Mouse (Mus musculus): ENCODE data around the gene Cpne6. TPM values are rescaled to one million over a fixed set of nuclear protein-coding genes. Genes with fewer than 3 reads are reported as not detected.

The Cpne6 gene
- total and polyA plus RNA-seq, 2 experiments from 2014 or later, result 12.3 to 14.7 TPM

DNA sequence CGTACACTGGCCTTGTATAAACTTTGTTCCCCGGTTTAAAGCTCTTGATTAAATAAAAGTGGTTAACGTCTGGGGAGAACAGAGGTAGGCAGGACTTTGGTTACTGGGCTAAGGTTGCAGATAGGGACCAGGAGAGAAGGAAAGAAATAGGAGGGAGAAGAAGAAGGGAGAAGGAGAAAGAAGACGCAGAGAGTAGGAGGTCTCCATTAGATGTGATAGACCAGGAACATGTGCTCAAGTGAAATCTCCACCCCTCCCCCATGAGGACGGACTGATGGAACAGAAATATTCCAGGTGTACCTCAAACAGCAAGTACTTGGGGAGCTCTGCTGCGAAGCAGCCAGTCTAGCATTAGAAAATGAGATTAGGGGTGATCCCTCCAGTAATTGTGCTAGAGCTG, 40.4 kb upstream of the Cpne6 start:
- H3K27me3 ChIP-seq (ENCODE audit: insufficient read depth, low read length), result no peaks in the 10 kb centered on the region
- H3K9ac ChIP-seq (replicated peaks; ENCODE audit: low read length, poor library complexity, severe bottlenecking), result no peak overlapping the region
- H3K9me3 ChIP-seq (ENCODE audit: low read length), result no peaks in the 10 kb centered on the region
- 86% methylated on average over 6 of the region's 6 CpGs for WGBS
- H3K27ac ChIP-seq (ENCODE audit: low read depth, low read length), result no peak overlapping the region
- no peaks in the 10 kb centered on the region for H3K4me1 ChIP-seq (ENCODE audit: insufficient read depth, low read length)
- H3K36me3 ChIP-seq (ENCODE audit: insufficient read depth, low read length), result no peaks in the 10 kb centered on the region
- no peak overlapping the region for H3K4me3 ChIP-seq (ENCODE audit: low read depth, low read length)
- no peak for DNase-seq (ENCODE audit: low spot score)
- no peak for ATAC-seq (ENCODE audit: low FRiP score)
- no peak overlapping the region for H3K4me2 ChIP-seq (ENCODE audit: low read depth, low read length, poor library complexity, severe bottlenecking)
- TF ChIP-seq CTCF (IDR thresholded peaks at IDR 0.05), result no peak

DNA sequence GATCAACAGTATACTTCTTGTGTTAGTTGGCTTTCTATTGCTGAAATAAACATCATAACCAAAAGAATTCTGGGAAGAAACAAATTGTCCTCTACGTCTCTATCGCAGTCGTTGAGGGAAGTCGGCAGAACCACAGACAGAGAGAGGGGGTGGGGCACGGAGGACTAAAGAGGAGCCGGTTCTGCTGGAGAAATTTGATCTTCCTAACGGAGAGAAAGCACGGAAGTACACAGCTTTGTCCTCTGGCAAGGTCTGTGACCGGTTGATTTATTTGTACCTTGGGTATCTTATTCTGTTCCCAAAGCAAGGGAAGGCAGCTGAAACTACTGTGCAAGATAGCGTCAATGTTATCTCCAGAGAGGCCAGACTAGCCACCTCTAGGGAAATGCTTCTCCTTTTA, 39.4 kb upstream of the Cpne6 start:
- TF ChIP-seq CTCF (IDR thresholded peaks at IDR 0.05), result no peak
- ATAC-seq (ENCODE audit: low FRiP score), result no peak
- no peak overlapping the region for H3K4me2 ChIP-seq (ENCODE audit: low read depth, low read length, poor library complexity, severe bottlenecking)
- no peak overlapping the region for H3K27ac ChIP-seq (ENCODE audit: low read depth, low read length)
- WGBS, result 12% methylated on average over 10 of the region's 10 CpGs
- H3K36me3 ChIP-seq (ENCODE audit: insufficient read depth, low read length), result no peaks in the 10 kb centered on the region
- H3K4me1 ChIP-seq (ENCODE audit: insufficient read depth, low read length), result no peaks in the 10 kb centered on the region
- DNase-seq (ENCODE audit: low spot score), result no peak
- H3K27me3 ChIP-seq (ENCODE audit: insufficient read depth, low read length), result no peaks in the 10 kb centered on the region
- H3K9me3 ChIP-seq (ENCODE audit: low read length), result no peaks in the 10 kb centered on the region
- H3K9ac ChIP-seq (replicated peaks; ENCODE audit: low read length, poor library complexity, severe bottlenecking), result peak overlapping the region; percentile 8; the same call in 1 of the 2 replicates
- no peak overlapping the region for H3K4me3 ChIP-seq (ENCODE audit: low read depth, low read length)

DNA sequence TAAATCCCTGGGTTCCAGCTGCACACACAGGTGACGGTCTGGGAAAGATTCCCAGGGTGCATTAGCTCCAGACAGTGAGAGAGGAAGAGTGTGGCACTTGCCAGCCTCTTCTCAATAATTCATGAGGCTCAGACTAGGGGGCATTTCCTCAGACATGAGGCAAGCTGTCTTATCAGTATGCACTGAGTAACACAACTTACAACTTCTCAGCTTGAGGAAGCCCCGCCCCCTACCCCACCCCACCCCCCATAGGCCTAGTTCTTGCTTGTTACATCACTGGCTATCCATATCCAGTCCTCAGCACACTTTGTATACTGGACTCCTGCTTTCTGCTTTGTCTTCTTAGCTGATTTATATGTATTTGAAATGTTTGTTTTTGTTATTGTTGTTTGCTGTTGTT, 34.6 kb upstream of the Cpne6 start:
- no peak for ATAC-seq (ENCODE audit: low FRiP score)
- 64% methylated on average over 2 of the region's 2 CpGs for WGBS
- Histone ChIP-seq H3K4me3 (ENCODE audit: low read depth, low read length) (no peak overlapping the region), H3K9ac (replicated peaks; ENCODE audit: low read length, poor library complexity, severe bottlenecking) (no peak overlapping the region), H3K4me2 (ENCODE audit: low read depth, low read length, poor library complexity, severe bottlenecking) (no peak overlapping the region), H3K27ac (ENCODE audit: low read depth, low read length) (no peak overlapping the region), H3K27me3 (ENCODE audit: insufficient read depth, low read length) (no peaks in the 10 kb centered on the region), H3K36me3 (ENCODE audit: insufficient read depth, low read length) (no peaks in the 10 kb centered on the region), H3K4me1 (ENCODE audit: insufficient read depth, low read length) (no peaks in the 10 kb centered on the region; the same call in 1 of the 2 replicates), H3K9me3 (ENCODE audit: low read length) (no peaks in the 10 kb centered on the region)
- DNase-seq (ENCODE audit: low spot score), result no peak
- TF ChIP-seq CTCF (IDR thresholded peaks at IDR 0.05), result no peak

DNA sequence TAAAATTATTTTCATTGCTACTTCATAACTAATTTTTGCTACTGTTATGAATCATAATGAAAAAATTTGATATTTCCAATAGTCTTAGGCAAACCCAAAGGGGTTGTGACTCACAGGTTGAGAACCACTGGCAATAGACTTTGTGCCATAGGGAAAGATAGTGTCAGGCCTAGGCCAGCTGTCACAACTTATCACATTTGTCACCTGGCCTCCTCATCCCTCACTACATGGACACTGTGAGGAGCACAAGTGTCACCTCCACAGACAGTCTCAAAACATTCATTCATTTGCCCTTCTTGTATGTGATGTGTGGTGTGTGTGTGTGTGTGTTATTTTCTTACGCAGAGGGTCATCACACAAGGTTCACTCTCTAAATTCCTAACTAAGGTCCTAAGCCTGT, 32.8 kb upstream of the Cpne6 start:
- H3K27me3 ChIP-seq (ENCODE audit: insufficient read depth, low read length), result no peaks in the 10 kb centered on the region
- no peaks in the 10 kb centered on the region; the same call in 1 of the 2 replicates for H3K4me1 ChIP-seq (ENCODE audit: insufficient read depth, low read length)
- H3K36me3 ChIP-seq (ENCODE audit: insufficient read depth, low read length), result no peaks in the 10 kb centered on the region
- no peak for TF ChIP-seq CTCF (IDR thresholded peaks at IDR 0.05)
- no peak for DNase-seq (ENCODE audit: low spot score)
- H3K9me3 ChIP-seq (ENCODE audit: low read length), result no peaks in the 10 kb centered on the region
- H3K27ac ChIP-seq (ENCODE audit: low read depth, low read length), result no peak overlapping the region
- H3K4me3 ChIP-seq (ENCODE audit: low read depth, low read length), result no peak overlapping the region
- WGBS, result 100% methylated on average over 1 of the region's 1 CpGs
- no peak overlapping the region for H3K4me2 ChIP-seq (ENCODE audit: low read depth, low read length, poor library complexity, severe bottlenecking)
- ATAC-seq (ENCODE audit: low FRiP score), result no peak
- H3K9ac ChIP-seq (replicated peaks; ENCODE audit: low read length, poor library complexity, severe bottlenecking), result no peak overlapping the region

DNA sequence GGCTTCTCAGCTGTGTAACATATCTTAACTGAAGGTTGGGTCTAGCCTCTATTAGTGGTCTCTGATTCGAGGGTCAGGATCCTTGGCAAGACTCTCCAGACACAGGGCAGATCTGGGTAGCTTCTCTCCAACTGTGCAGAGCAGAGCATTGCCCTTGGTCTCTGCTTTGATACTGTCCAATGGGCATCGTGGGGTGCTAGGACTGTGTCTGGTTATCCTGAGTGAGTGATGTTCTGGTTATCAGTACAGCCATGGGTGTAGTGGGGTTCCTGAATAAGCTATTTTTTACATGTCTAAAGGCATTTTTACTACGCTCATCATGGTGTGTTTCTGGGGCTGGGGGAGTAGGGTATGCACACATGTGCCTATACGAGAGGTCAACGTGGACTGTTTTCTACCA, 32.4 kb upstream of the Cpne6 start:
- Histone ChIP-seq H3K4me1 (ENCODE audit: insufficient read depth, low read length) (no peaks in the 10 kb centered on the region; the same call in 1 of the 2 replicates), H3K27me3 (ENCODE audit: insufficient read depth, low read length) (no peaks in the 10 kb centered on the region), H3K36me3 (ENCODE audit: insufficient read depth, low read length) (no peaks in the 10 kb centered on the region), H3K27ac (ENCODE audit: low read depth, low read length) (no peak overlapping the region), H3K4me2 (ENCODE audit: low read depth, low read length, poor library complexity, severe bottlenecking) (no peak overlapping the region), H3K4me3 (ENCODE audit: low read depth, low read length) (no peak overlapping the region), H3K9me3 (ENCODE audit: low read length) (no peaks in the 10 kb centered on the region), H3K9ac (replicated peaks; ENCODE audit: low read length, poor library complexity, severe bottlenecking) (no peak overlapping the region)
- 97% methylated on average over 5 of the region's 5 CpGs for WGBS
- no peak for TF ChIP-seq CTCF (IDR thresholded peaks at IDR 0.05)
- ATAC-seq (ENCODE audit: low FRiP score) (no peak), DNase-seq (ENCODE audit: low spot score) (no peak)

DNA sequence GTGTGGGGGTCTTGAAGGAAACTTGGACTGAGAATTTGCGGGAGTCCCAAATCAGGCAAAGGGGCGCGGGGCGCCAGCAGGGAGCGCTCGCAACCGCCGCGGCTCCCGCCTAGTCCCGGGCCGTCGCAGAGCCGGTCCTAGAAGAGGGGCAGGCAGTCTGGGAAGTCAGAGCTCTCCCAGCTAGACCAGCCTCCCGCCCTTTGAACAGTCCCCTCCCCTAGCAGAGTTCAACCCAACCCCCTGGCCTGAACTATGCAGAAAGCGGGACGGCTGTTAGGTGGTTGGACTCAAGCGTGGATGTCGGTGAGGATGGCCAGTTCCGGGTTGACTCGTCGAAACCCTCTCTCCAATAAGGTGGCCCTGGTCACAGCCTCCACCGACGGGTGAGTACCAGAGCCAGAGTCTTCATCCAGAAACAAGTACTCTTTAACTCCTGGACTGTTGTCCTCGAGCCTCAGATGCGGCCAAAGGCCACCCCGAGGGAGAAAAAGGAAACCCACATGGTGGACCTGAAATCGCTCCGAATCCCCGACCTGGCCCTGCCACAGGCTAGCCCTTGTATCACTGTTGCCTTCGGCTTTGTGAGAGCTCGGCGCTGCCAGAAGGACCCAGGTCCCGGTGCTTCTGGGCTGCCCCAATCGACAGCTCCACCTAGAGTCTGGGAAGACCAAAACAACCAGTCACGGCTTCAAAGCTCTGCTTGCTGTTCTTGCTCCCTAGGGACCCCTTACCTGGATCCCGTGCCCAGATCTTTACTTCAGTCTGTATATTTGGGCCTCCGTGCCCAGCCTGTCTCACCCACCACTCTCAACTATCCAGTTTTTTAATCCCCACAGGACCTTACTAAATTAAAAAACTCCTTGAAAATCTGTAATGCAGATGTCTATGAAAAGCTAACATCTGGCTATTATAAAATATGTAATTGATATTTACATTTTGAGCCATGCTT, 31.3 kb upstream of the Cpne6 start, which contains the start of gene Dhrs4:
Gene Dhrs4, plus strand, starts transcription at position 108 of the 949 bp plus-strand sequence.
- H3K4me3 ChIP-seq (ENCODE audit: low read depth, low read length), result peak within 1 kb of the TSS; percentile 43
- no peaks in the 10 kb centered on the region for H3K36me3 ChIP-seq (ENCODE audit: insufficient read depth, low read length)
- peak within 1 kb of the TSS; percentile 59 for H3K4me2 ChIP-seq (ENCODE audit: low read depth, low read length, poor library complexity, severe bottlenecking)
- peak within 1 kb of the TSS; percentile 51 for H3K9ac ChIP-seq (replicated peaks; ENCODE audit: low read length, poor library complexity, severe bottlenecking)
- no peaks in the 10 kb centered on the region for H3K27me3 ChIP-seq (ENCODE audit: insufficient read depth, low read length)
- no peak within 1 kb of the TSS for H3K27ac ChIP-seq (ENCODE audit: low read depth, low read length)
- no peaks in the 10 kb centered on the region; the same call in 1 of the 2 replicates for H3K4me1 ChIP-seq (ENCODE audit: insufficient read depth, low read length)
- 1% methylated on average over 38 of the region's 38 CpGs for WGBS
- peak; percentile 69 for TF ChIP-seq CTCF (IDR thresholded peaks at IDR 0.05)
- no peaks in the 10 kb centered on the region for H3K9me3 ChIP-seq (ENCODE audit: low read length)
- DNase-seq (ENCODE audit: low spot score) (peak; percentile 84), ATAC-seq (ENCODE audit: low FRiP score) (peak; percentile 87)

All from midbrain, postnatal 0 days (tissue).